Mouse (Mus musculus) neural tube, embryonic 15.5 days (tissue): Measurements from ENCODE around the gene Gm5678. TPM values are rescaled to one million over a fixed set of nuclear protein-coding genes. Genes with fewer than 3 reads are reported as not detected.
"Not testable (repeated sequence)": the region's sequence is repeated elsewhere in the genome, so short reads cannot be mapped to it uniquely, and the experiment has no call there.

Experiments used
- ATAC-seq: fragments of 200-750 bp; cut with Nextera tagmentation; 2 replicates; pipeline ENCODE4 v1.8.0; 2017; ENCODE audit warnings: mild to moderate bottlenecking, moderate TSS enrichment, moderate library complexity; ENCODE audit not compliant: low FRiP score
- H3K27ac ChIP-seq: fragments of 300-500 bp; sonication (generic); replicated peaks from 2 replicates; pipeline ENCODE4 v1.5.1; 2015; ENCODE audit warnings: mild to moderate bottlenecking, inconsistent platforms
- H3K27me3 ChIP-seq: fragments of 300-500 bp; sonication (generic); replicated peaks from 2 replicates; pipeline ENCODE4 v1.6.1; 2015; ENCODE audit warnings: inconsistent platforms
- H3K36me3 ChIP-seq: fragments of 300-500 bp; sonication (generic); 2 replicates; pipeline ENCODE4 v1.6.1; 2015; ENCODE audit warnings: inconsistent platforms
- H3K4me1 ChIP-seq: fragments of 300-500 bp; sonication (generic); 2 replicates; pipeline ENCODE4 v1.6.1; 2015; ENCODE audit warnings: inconsistent platforms
- H3K4me2 ChIP-seq: fragments of 300-500 bp; sonication (generic); 2 replicates; pipeline ENCODE4 v1.6.1; 2015; ENCODE audit warnings: inconsistent platforms, mild to moderate bottlenecking, moderate library complexity
- H3K4me3 ChIP-seq: fragments of 300-500 bp; sonication (generic); replicated peaks from 2 replicates; pipeline ENCODE4 v1.5.1; 2015; ENCODE audit warnings: mild to moderate bottlenecking, inconsistent platforms
- H3K9ac ChIP-seq: fragments of 300-500 bp; sonication (generic); replicated peaks from 2 replicates; pipeline ENCODE4 v1.6.1; 2015; ENCODE audit warnings: mild to moderate bottlenecking, inconsistent platforms
- H3K9me3 ChIP-seq: fragments of 300-500 bp; sonication (generic); replicated peaks from 2 replicates; pipeline ENCODE4 v1.6.1; 2016; ENCODE audit warnings: inconsistent platforms
- WGBS: fragments of 180-500 bp; shearing (Covaris S2); methylation state at CpG from one replicate; pipeline ENCODE4 v1.1.7; 2015; ENCODE audit warnings: mixed read lengths; 5-methylcytosine and 5-hydroxymethylcytosine counted together
- polyA plus RNA-seq: library from polyadenylated mRNA; unstranded; fragments of >200 nt; fragmentation: Nextera tagmentation; extraction: Ambion mirVana; gene quantifications from 2 replicates; pipeline ENCODE4 v1.2.1, GENCODE M21; 2015

Gene Gm5678
- polyA plus RNA-seq, 1 experiment from 2014 or later: not detected

DNA sequence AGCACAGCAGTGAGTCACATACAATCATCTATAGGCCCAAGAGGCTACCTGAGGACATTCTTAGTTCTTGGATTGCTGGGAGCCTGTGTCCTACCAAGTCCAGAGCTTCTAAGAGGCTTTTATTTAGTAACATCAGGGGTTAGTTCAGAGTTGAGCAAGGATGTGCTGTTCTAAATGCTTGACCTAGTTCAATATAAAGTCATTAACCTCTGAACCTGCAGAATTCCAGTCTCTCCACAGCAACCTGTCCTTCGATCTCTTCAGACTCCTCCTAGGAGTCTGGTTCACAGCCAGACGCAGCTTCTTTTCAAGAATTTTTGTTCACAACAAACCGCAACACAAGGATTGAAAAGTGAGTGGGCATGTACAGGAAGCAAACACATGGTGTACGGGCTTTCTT lies 16.9 kb upstream of the Gm5678 start:
- 96% methylated on average over 4 of the region's 4 CpGs for WGBS
- Histone ChIP-seq H3K4me3 (no peak overlapping the region), H3K27ac (no peak overlapping the region), H3K9me3 (no peaks in the 10 kb centered on the region), H3K4me1 (peaks cover 17% of the 10 kb centered on the region), H3K27me3 (no peaks in the 10 kb centered on the region), H3K36me3 (peaks cover 25% of the 10 kb centered on the region), H3K4me2 (no peak overlapping the region), H3K9ac (no peak overlapping the region)
- ATAC-seq: no peak

DNA sequence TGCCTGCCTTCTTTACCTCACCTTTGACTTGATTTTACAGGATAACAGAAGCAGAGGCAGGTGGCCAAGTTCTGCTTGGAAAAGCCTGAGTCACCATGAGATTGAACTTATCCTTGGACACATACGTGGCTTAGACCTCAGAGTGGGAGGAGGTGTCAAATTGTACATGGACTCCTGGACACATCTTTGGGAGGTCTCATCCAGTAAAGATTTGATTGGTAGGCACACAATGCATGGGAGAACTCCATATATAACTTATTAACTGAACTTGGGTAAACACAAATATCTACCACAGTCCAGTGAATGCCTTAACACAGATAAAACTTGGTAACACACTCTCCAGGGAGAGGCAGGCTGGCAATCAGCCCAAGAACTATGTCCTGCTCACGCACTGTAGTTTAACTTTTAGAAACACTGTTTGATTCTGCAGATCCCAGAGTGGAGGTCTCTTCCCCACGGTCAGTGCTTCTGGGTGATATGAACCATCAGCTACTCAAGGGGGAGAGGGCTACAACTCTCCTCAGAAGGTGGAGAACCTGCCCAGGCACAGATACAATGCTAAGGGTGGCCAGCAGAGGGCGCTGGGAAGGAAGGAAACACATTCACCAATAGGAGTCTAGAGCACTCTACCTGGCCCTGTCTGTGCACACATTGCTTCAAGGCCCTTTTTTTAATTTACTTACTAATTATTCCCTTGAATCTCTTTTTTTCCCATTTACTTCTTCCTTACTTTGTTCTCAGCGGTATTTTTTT lies 12.6 kb upstream of the Gm5678 start:
- Histone ChIP-seq H3K27ac (no peak overlapping the region), H3K9ac (no peak overlapping the region), H3K9me3 (no peaks in the 10 kb centered on the region), H3K4me3 (no peak overlapping the region), H3K27me3 (no peaks in the 10 kb centered on the region), H3K4me2 (no peak overlapping the region), H3K36me3 (peaks cover 16% of the 10 kb centered on the region), H3K4me1 (no peaks in the 10 kb centered on the region)
- ATAC-seq: no peak
- WGBS: 40% methylated on average over 5 of the region's 5 CpGs

GRCm38 (mm10) chr16:93623759-93624158 lies 4.1 kb upstream of the Gm5678 start:
- not testable (repeated sequence) for H3K9me3 ChIP-seq, H3K27me3 ChIP-seq, H3K9ac ChIP-seq, H3K36me3 ChIP-seq, H3K4me2 ChIP-seq, H3K4me1 ChIP-seq, H3K27ac ChIP-seq, H3K4me3 ChIP-seq, ATAC-seq
- 89% methylated on average over 4 of the region's 4 CpGs for WGBS

GRCm38 (mm10) chr16:93624671-93625070 lies 3.2 kb upstream of the Gm5678 start:
- WGBS: 77% methylated on average over 4 of the region's 4 CpGs
- no peaks in the 10 kb centered on the region for H3K36me3 ChIP-seq

GRCm38 (mm10) chr16:93626745-93627144 lies 1.2 kb upstream of the Gm5678 start:
- Histone ChIP-seq H3K4me3 (no peak overlapping the region), H3K27me3 (no peaks in the 10 kb centered on the region)

More at GRCm38 (mm10) chr16:93624671-93625070, 3.2 kb upstream of the Gm5678 start:
- Histone ChIP-seq H3K4me2 (no peak overlapping the region), H3K9ac (no peak overlapping the region), H3K27me3 (no peaks in the 10 kb centered on the region), H3K4me3 (no peak overlapping the region), H3K9me3 (no peaks in the 10 kb centered on the region), H3K4me1 (no peaks in the 10 kb centered on the region), H3K27ac (no peak overlapping the region)
- no peak for ATAC-seq

DNA sequence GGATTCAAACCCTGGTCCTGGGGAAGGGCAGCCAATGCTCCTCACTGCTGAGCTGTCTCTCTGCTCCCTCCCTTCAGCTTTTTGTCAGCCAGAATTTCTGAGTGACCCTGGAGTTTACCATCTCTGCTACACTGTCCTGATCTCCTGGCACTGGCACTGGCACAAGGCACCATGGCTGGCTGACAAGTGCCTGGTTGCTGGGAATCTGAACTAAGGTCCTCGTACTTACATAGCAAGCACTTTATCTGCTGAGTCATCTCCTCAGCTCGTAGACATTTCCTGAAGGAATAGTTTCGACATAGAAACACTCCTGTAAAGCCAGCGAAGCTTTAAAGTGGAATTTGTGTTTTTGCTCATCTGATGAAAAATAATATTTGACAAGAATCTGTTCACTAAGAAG lies 16.1 kb downstream of the Gm5678 start:
- Histone ChIP-seq H3K9ac (no peak overlapping the region), H3K27me3 (no peaks in the 10 kb centered on the region), H3K9me3 (no peaks in the 10 kb centered on the region), H3K4me1 (no peaks in the 10 kb centered on the region), H3K4me2 (no peak overlapping the region), H3K27ac (no peak overlapping the region), H3K36me3 (no peaks in the 10 kb centered on the region), H3K4me3 (no peak overlapping the region)
- no peak for ATAC-seq
- 79% methylated on average over 4 of the region's 4 CpGs for WGBS

More at GRCm38 (mm10) chr16:93626745-93627144, 1.2 kb upstream of the Gm5678 start:
- Histone ChIP-seq H3K9ac (no peak overlapping the region), H3K4me2 (no peak overlapping the region), H3K4me1 (no peaks in the 10 kb centered on the region), H3K9me3 (no peaks in the 10 kb centered on the region), H3K27ac (no peak overlapping the region), H3K36me3 (no peaks in the 10 kb centered on the region)
- no peak for ATAC-seq
- WGBS: 27% methylated on average over 1 of the region's 1 CpGs

DNA sequence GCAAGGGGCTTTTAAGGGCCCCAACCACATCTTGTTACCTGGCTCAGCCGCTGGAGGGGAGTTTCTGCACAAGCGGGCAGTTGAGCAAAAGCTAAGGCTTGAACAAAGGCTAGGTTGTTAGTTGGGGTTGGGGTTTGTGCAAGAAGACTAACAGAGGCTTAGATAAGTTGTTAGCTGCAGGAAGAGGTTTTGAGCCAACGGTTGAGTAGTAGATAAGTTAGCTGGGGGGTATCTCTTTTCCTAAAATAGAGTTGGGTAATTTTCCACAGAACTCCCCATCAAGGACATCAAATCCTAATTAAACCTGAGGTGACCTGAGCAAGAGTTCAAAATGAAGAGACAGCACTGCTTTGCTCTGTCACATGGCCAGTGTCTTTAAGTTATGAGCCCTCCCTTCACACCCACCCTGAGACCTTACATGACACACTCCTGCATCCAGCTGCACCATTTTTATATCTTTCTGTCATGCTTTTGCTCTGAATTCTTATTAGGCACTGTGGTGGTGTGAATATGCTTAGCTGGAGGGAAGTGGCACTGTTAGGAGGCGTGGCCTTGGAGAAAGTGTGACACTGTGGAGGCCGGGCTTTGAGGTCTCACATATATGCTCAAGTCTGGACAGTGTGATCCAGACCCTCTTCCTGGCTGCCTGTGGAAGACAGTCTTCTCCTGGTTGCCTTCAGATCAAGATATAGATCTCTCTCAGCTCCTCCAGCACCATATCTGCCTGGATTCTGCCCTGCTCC lies 20.7 kb downstream of the Gm5678 start:
- Histone ChIP-seq H3K4me2 (no peak overlapping the region), H3K27ac (no peak overlapping the region), H3K9ac (no peak overlapping the region), H3K4me3 (no peak overlapping the region), H3K9me3 (no peaks in the 10 kb centered on the region), H3K4me1 (no peaks in the 10 kb centered on the region), H3K36me3 (no peaks in the 10 kb centered on the region), H3K27me3 (no peaks in the 10 kb centered on the region)
- 85% methylated on average over 5 of the region's 5 CpGs for WGBS
- no peak for ATAC-seq

DNA sequence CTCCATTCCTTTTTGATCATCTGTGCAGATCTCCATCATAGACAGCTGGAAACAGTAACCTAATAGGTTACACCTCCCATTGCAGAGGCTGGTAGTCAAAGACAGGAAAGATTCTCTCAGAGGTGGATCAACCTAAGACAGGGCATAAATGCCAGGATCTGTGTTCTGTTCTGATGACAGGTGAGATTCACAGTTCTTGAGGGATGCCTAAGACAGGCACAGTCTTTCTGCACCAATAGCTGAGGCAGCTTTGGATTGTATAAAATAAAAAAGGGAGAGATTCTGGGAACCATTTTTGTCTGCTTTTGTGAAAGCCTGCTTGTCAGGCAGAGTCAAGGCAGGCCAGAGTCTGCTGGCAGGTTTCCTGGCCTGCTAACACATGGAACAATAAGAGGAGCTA lies 40.1 kb downstream of the Gm5678 start:
- no peak overlapping the region for H3K9ac ChIP-seq
- no peak overlapping the region for H3K27ac ChIP-seq
- no peaks in the 10 kb centered on the region for H3K27me3 ChIP-seq
- H3K36me3 ChIP-seq: no peaks in the 10 kb centered on the region
- H3K4me2 ChIP-seq: no peak overlapping the region
- H3K9me3 ChIP-seq: peaks cover 15% of the 10 kb centered on the region; the same call in 1 of the 2 replicates
- no peaks in the 10 kb centered on the region for H3K4me1 ChIP-seq
- no peak overlapping the region for H3K4me3 ChIP-seq
- no peak for ATAC-seq

- Histone ChIP-seq H3K4me1 (no peaks in the 10 kb centered on the region), H3K4me3 (no peak overlapping the region), H3K36me3 (no peaks in the 10 kb centered on the region), H3K9ac (no peak overlapping the region), H3K4me2 (no peak overlapping the region), H3K9me3 (peaks cover 9% of the 10 kb centered on the region; the same call in 1 of the 2 replicates), H3K27me3 (no peaks in the 10 kb centered on the region), H3K27ac (no peak overlapping the region)
- ATAC-seq: no peak
These were observed 41.6 kb downstream of the Gm5678 start for GRCm38 (mm10) chr16:93669521-93669920.

DNA sequence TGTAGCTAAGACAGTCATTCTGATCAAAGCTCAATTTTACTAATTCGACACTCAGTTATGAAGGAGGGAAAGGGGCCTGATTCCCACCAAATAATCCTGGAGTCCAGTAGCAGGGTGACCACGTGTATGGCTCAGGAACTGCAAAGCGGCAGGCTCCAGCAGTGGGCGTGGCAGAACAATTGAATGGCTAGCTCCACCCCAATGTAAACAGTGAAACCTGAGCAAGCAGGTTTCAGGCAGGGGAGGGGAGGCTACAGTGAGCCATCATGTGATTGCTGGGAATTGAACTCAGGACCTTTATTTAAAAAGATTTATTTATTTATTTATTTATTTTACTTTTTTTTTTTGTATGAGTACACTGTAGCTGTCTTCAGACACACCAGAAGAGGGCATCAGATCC lies 42.6 kb downstream of the Gm5678 start:
- not testable (repeated sequence) for H3K4me3 ChIP-seq, H3K36me3 ChIP-seq, H3K4me1 ChIP-seq, H3K4me2 ChIP-seq, H3K27ac ChIP-seq, ATAC-seq, H3K9ac ChIP-seq, H3K27me3 ChIP-seq, H3K9me3 ChIP-seq
- WGBS: 44% methylated on average over 4 of the region's 4 CpGs

GRCm38 (mm10) chr16:93671064-93671463 lies 43.2 kb downstream of the Gm5678 start:
- WGBS: 90% methylated on average over 5 of the region's 5 CpGs
- no peak overlapping the region for H3K4me2 ChIP-seq
- H3K27ac ChIP-seq: no peak overlapping the region
- no peak overlapping the region for H3K4me3 ChIP-seq
- no peaks in the 10 kb centered on the region for H3K4me1 ChIP-seq
- H3K9me3 ChIP-seq: peaks cover 9% of the 10 kb centered on the region; the same call in 1 of the 2 replicates
- ATAC-seq: no peak
- no peak overlapping the region for H3K9ac ChIP-seq
- no peaks in the 10 kb centered on the region for H3K27me3 ChIP-seq
- H3K36me3 ChIP-seq: no peaks in the 10 kb centered on the region

DNA sequence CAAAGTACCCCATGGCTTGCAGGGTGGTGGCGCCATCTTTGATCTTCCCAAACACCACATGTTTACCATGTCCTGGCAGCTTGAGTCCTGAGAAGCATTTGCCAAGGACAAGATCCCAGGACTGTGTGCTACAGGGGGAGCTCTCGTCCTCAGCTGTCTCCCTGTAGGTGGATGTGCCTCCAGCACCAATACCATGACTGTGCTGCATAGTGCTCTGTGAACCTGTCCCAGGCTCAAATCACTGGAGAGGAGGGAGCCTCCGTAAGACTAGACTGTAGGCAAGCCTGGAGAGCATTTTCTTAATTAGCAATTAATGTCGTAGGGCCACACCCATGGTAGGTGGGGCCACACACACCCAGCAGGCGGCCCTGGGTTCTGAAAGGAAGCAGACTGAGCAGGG lies 48.5 kb downstream of the Gm5678 start:
- Histone ChIP-seq H3K9ac (no peak overlapping the region), H3K4me2 (no peak overlapping the region), H3K9me3 (no peaks in the 10 kb centered on the region), H3K36me3 (no peaks in the 10 kb centered on the region), H3K27ac (no peak overlapping the region), H3K27me3 (peaks cover 21% of the 10 kb centered on the region), H3K4me1 (no peaks in the 10 kb centered on the region), H3K4me3 (no peak overlapping the region)
- WGBS: 87% methylated on average over 5 of the region's 5 CpGs
- no peak for ATAC-seq
